Mouse (Mus musculus) forebrain, embryonic 13.5 days (tissue): ENCODE data around the gene Alox12e. TPM values are rescaled to one million over a fixed set of nuclear protein-coding genes. Genes with fewer than 3 reads are reported as not detected.

Experiments
- ATAC-seq: fragments of 200-750 bp; cut with Nextera tagmentation; 2 replicates; pipeline ENCODE4 v1.8.0; 2017
- H3K27ac ChIP-seq: fragments of 300-500 bp; sonication (generic); 2 replicates; pipeline ENCODE4 v1.5.1; 2015; ENCODE audit warnings: inconsistent platforms, mild to moderate bottlenecking, moderate library complexity
- H3K27me3 ChIP-seq: fragments of 300-500 bp; sonication (generic); 2 replicates; pipeline ENCODE4 v1.6.1; 2015; ENCODE audit warnings: mild to moderate bottlenecking, inconsistent platforms
- H3K36me3 ChIP-seq: fragments of 300-500 bp; sonication (generic); 2 replicates; pipeline ENCODE4 v1.6.1; 2015; ENCODE audit warnings: mild to moderate bottlenecking, inconsistent platforms; ENCODE audit not compliant: poor library complexity, severe bottlenecking
- H3K4me1 ChIP-seq: fragments of 300-500 bp; sonication (generic); 2 replicates; pipeline ENCODE4 v1.6.1; 2015; ENCODE audit warnings: inconsistent platforms
- H3K4me2 ChIP-seq: fragments of 300-500 bp; sonication (generic); 2 replicates; pipeline ENCODE4 v1.6.1; 2015; ENCODE audit warnings: inconsistent platforms, mild to moderate bottlenecking, moderate library complexity
- H3K4me3 ChIP-seq: fragments of 300-500 bp; sonication (generic); 2 replicates; pipeline ENCODE4 v1.5.1; 2015; ENCODE audit warnings: mild to moderate bottlenecking, inconsistent platforms
- H3K9ac ChIP-seq: fragments of 300-500 bp; sonication (generic); 2 replicates; pipeline ENCODE4 v1.6.1; 2015; ENCODE audit warnings: mild to moderate bottlenecking, inconsistent platforms
- H3K9me3 ChIP-seq: fragments of 300-500 bp; sonication (generic); replicated peaks from 2 replicates; pipeline ENCODE4 v1.6.1; 2016; ENCODE audit warnings: inconsistent platforms
- WGBS: fragments of 180-500 bp; shearing (Covaris S2); methylation state at CpG from one replicate; pipeline ENCODE4 v1.1.7; 2015; 5-methylcytosine and 5-hydroxymethylcytosine counted together
- polyA plus RNA-seq: library from polyadenylated mRNA; unstranded; fragments of >200 nt; fragmentation: Nextera tagmentation; extraction: Ambion mirVana; gene quantifications from 2 replicates; pipeline ENCODE4 v1.2.1, GENCODE M21; 2015

Alox12e gene
- polyA plus RNA-seq, 1 experiment from 2014 or later: not detected

GRCm38 (mm10) chr11:70283666-70284065 is 38.8 kb downstream of the Alox12e start:
- 85% methylated on average over 4 of the region's 4 CpGs for WGBS
- H3K27me3 ChIP-seq: no peaks in the 10 kb centered on the region
- H3K4me1 ChIP-seq: no peaks in the 10 kb centered on the region
- H3K36me3 ChIP-seq: no peaks in the 10 kb centered on the region
- H3K4me3 ChIP-seq: no peak overlapping the region
- ATAC-seq: no peak
- no peak overlapping the region for H3K27ac ChIP-seq
- no peak overlapping the region for H3K4me2 ChIP-seq
- no peak overlapping the region for H3K9ac ChIP-seq
- no peaks in the 10 kb centered on the region for H3K9me3 ChIP-seq

- Histone ChIP-seq H3K4me1 (no peaks in the 10 kb centered on the region), H3K27me3 (no peaks in the 10 kb centered on the region), H3K27ac (no peak overlapping the region), H3K9me3 (no peaks in the 10 kb centered on the region), H3K4me3 (no peak overlapping the region), H3K4me2 (no peak overlapping the region), H3K36me3 (no peaks in the 10 kb centered on the region), H3K9ac (no peak overlapping the region)
- ATAC-seq: no peak
- 67% methylated on average over 3 of the region's 3 CpGs for WGBS
Observed at GRCm38 (mm10) chr11:70280441-70280840, 42.0 kb downstream of the Alox12e start.

GRCm38 (mm10) chr11:70278961-70279360 is 43.5 kb downstream of the Alox12e start:
- no peak for ATAC-seq
- Histone ChIP-seq H3K4me3 (no peak overlapping the region), H3K4me1 (no peaks in the 10 kb centered on the region), H3K4me2 (no peak overlapping the region), H3K27ac (no peak overlapping the region), H3K27me3 (no peaks in the 10 kb centered on the region; the same call in 1 of the 2 replicates), H3K36me3 (no peaks in the 10 kb centered on the region), H3K9ac (no peak overlapping the region), H3K9me3 (no peaks in the 10 kb centered on the region)
- WGBS: 86% methylated on average over 3 of the region's 3 CpGs

DNA sequence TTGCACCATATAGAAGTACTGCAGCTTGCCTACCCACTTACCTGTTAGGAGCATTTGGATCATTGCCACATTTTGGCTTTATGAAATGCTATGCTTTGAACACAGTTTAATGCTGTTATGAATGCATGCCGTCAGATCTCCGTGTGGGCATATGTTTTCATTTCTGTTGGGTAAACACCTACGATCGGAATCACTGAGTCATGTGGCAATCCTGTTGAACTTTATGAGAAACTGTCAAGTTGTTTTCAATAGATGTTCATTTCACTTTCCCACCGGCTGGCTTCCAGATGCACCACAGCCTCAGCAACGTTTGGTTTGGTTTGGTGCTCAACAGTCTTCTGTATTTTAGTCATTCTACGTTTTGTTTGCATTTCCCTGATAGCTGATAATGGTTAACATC is 50.8 kb downstream of the Alox12e start:
- Histone ChIP-seq H3K9ac (no peak overlapping the region), H3K4me2 (no peak overlapping the region), H3K27me3 (no peaks in the 10 kb centered on the region; the same call in 1 of the 2 replicates), H3K4me3 (no peak overlapping the region), H3K9me3 (no peaks in the 10 kb centered on the region), H3K36me3 (no peaks in the 10 kb centered on the region), H3K4me1 (no peaks in the 10 kb centered on the region), H3K27ac (no peak overlapping the region)
- WGBS: 85% methylated on average over 7 of the region's 7 CpGs
- ATAC-seq: no peak

DNA sequence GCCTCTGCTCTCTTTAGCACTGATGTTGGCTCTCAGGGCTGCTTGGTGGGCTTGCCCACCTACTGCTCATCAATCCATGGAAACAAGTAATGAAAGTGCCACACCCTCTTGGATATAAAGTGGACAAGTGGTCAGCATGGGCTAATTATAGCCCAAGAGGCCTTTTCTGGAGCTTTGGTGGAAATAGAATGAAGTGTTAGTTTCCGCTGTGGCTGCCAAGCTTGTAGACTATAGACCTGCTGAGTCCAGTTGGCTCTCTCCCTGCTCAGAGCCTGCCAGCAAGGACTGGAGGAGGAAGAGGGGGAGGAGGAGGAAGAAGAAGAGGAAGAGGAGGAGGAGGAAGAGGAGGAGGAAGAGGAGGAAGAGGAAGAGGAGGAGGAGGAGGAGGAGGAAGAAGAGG is 56.0 kb downstream of the Alox12e start:
- no peaks in the 10 kb centered on the region for H3K4me1 ChIP-seq
- 71% methylated on average over 1 of the region's 1 CpGs for WGBS

DNA sequence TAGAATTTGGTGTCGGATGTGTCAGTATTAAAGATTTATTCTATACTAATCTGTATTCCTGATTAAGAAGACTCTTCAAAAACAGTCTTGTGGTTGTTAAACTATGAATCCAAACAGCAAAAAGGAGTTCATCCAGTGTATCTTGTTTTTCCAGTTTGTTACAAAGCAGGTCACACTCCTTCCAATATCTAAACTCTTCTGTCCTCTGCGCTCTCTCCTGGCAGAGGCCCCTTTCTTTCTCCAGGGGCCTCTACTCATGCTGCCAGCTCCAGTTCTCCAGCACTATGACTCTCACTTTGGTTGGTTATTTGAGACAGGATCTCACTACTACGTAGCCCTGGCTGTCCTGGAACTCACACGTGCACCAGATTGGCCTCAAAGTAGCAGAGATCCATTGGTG is 56.6 kb downstream of the Alox12e start:
- H3K27ac ChIP-seq: no peak overlapping the region
- 0 out of 2 replicates have a peak, but pooled peaks cover 12% of the 10 kb centered on the region for H3K27me3 ChIP-seq
- H3K9ac ChIP-seq: no peak overlapping the region
- H3K36me3 ChIP-seq: no peaks in the 10 kb centered on the region
- ATAC-seq: no peak
- H3K4me3 ChIP-seq: no peak overlapping the region
- no peak overlapping the region for H3K4me2 ChIP-seq
- WGBS: 87% methylated on average over 4 of the region's 4 CpGs
- H3K4me1 ChIP-seq: no peaks in the 10 kb centered on the region
- no peaks in the 10 kb centered on the region for H3K9me3 ChIP-seq

More for the DNA sequence above, 56.0 kb downstream of the Alox12e start:
- Histone ChIP-seq H3K4me2 (no peak overlapping the region), H3K27me3 (0 out of 2 replicates have a peak, but pooled peaks cover 12% of the 10 kb centered on the region), H3K4me3 (no peak overlapping the region), H3K36me3 (no peaks in the 10 kb centered on the region), H3K27ac (no peak overlapping the region), H3K9me3 (no peaks in the 10 kb centered on the region), H3K9ac (no peak overlapping the region)
- ATAC-seq: no peak

Other genes with a start within 250 kb of the Alox12e start
- gene Asgr2, start 230.0 kb downstream of the Alox12e start, polyA plus RNA-seq: not detected in 2 replicates
- gene Mgl2, start 192.3 kb downstream of the Alox12e start, polyA plus RNA-seq: 0.32 TPM in 1 of 2 replicates, not detected in the other
- gene Clec10a, start 166.4 kb downstream of the Alox12e start, polyA plus RNA-seq: 0.53 TPM in 1 of 2 replicates, not detected in the other
- 1.8 and 2.2 TPM in 2 replicates for gene Slc16a11, start 109.9 kb downstream of the Alox12e start, polyA plus RNA-seq
- 13.4 and 14.8 TPM in 2 replicates for gene Slc16a13, start 101.6 kb downstream of the Alox12e start, polyA plus RNA-seq
- gene Bcl6b, start 92.8 kb downstream of the Alox12e start, polyA plus RNA-seq: 4.3 and 4.7 TPM in 2 replicates
- gene 0610010K14Rik, start 84.7 kb downstream of the Alox12e start, polyA plus RNA-seq: 226 and 229 TPM in 2 replicates
- gene Gm21988, start 82.8 kb downstream of the Alox12e start, polyA plus RNA-seq: 10.7 and 12.1 TPM in 2 replicates
- gene Rnasek, start 82.8 kb downstream of the Alox12e start, polyA plus RNA-seq: 227 and 236 TPM in 2 replicates
- 0.74 and 1.0 TPM in 2 replicates for gene Alox12, start 67.3 kb downstream of the Alox12e start, polyA plus RNA-seq
- 0.15 TPM in 1 of 2 replicates, not detected in the other for gene Alox15, start 29.4 kb upstream of the Alox12e start, polyA plus RNA-seq
- gene Pelp1, start 87.4 kb upstream of the Alox12e start, polyA plus RNA-seq: 32.0 and 36.3 TPM in 2 replicates
- 33.0 and 33.2 TPM in 2 replicates for gene Arrb2, start 110.0 kb upstream of the Alox12e start, polyA plus RNA-seq
- gene Med11, start 129.3 kb upstream of the Alox12e start, polyA plus RNA-seq: 36.6 and 40.8 TPM in 2 replicates
- gene Zmynd15, start 136.8 kb upstream of the Alox12e start, polyA plus RNA-seq: 0.37 and 0.58 TPM in 2 replicates
- 0.71 and 0.83 TPM in 2 replicates for gene Cxcl16, start 137.4 kb upstream of the Alox12e start, polyA plus RNA-seq
- gene Tm4sf5, start 182.6 kb upstream of the Alox12e start, polyA plus RNA-seq: 0.17 and 0.30 TPM in 2 replicates
- gene Vmo1, start 192.0 kb upstream of the Alox12e start, polyA plus RNA-seq: 0.57 TPM in 1 of 2 replicates, not detected in the other
- not detected in 2 replicates for gene Gltpd2, start 196.6 kb upstream of the Alox12e start, polyA plus RNA-seq
- 912 and 933 TPM in 2 replicates for gene Psmb6, start 202.7 kb upstream of the Alox12e start, polyA plus RNA-seq
- not detected in 2 replicates for gene Gm40193, start 210.3 kb upstream of the Alox12e start, polyA plus RNA-seq
- gene Pld2, start 217.4 kb upstream of the Alox12e start, polyA plus RNA-seq: 2.9 and 4.6 TPM in 2 replicates
- gene Mink1, start 240.3 kb upstream of the Alox12e start, polyA plus RNA-seq: 10.6 and 11.2 TPM in 2 replicates